Mouse (Mus musculus) heart, postnatal 14 days (tissue): ENCODE data around the gene Tbc1d17. TPM values are rescaled to one million over a fixed set of nuclear protein-coding genes. Genes with fewer than 3 reads are reported as not detected.

Experiments used
- DNase-seq, 2 experiments: peaks; one replicate each; pipeline ENCODE4 v3.0.0; 2021 to 2022
- intact Hi-C: fragments of 180-260 bp; cut with DNase I; formaldehyde crosslinking; loops from one replicate; pipeline ENCODE4 v1.15.1; 2025
- total RNA-seq, 2 experiments: library from RNA; stranded (reverse); gene quantifications; 2 replicates each; pipeline ENCODE4 v1.2.3; 2021

Gene Tbc1d17
- total RNA-seq, 2 experiments from 2014 or later, result 41.0 to 42.8 TPM

DNA sequence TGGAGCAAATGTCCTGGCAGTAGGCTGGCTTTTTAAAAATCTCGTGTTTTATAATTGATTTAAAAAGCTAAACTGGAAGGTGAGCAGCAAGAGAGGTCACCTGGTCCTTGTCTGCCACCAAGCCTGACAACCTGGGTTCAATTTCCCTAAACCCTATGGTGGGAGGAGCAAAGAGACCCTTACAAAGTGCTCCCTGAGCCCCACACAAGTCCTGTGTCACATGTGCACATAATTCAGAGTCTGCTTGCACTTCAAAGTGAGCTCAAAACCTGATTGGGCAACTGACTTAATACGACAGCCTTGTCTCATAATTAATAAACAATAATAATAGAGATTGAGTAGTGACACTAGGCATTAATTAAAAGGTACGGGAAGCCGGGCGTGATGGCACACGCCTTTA lies 21.7 kb upstream of the Tbc1d17 start:
- DNase-seq, result no peak
- intact Hi-C loops, result loop anchor here (1.0 kb wide), 1 partner anchor 18 kb away; no protein-coding TSS in a partner anchor

DNA sequence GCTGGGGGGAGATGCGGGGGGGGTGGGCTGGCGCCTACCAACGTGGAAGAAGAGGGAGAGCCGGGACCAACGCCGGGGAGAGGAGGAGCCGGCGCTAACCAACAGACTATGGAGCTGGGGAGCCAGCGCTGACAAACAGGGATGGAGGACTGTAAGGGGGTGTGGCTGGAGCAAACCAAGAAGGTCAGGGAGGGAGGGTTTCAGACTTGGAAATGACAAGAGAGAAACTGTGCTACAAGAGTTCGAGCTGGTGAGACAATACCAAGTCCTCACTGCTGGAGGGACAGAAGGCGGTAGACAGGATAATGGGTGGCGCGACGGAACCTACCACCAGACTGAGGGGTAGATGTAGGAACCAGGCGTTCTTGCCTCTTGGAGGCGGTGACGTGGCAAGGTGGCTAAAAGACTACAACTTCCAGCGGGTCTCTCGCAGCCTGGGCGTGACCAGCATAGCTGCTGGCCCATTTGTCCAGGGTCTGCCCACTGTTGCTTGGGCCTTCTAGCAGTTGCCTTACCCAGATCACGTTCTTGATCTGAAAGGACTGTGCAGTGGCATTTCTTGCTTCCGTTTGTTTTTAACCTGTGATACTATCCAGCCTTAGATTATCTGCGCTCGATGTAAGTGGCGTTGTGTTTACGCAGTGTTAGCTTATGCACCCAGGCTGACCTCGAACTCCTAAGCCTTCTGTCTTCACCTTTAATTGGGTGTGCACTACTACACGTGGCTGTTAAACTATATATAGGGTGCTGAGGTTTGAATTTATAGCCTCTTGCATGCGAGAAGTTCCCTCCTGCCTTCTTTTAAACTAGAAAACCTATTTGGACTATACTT lies 21.0 kb upstream of the Tbc1d17 start, which contains the start of gene Ptov1:
Gene Ptov1, minus strand, starts transcription at position 92 of the 832 bp plus-strand sequence.
- DNase-seq, result peak; percentile 89
- intact Hi-C loops, result no loop called here

DNA sequence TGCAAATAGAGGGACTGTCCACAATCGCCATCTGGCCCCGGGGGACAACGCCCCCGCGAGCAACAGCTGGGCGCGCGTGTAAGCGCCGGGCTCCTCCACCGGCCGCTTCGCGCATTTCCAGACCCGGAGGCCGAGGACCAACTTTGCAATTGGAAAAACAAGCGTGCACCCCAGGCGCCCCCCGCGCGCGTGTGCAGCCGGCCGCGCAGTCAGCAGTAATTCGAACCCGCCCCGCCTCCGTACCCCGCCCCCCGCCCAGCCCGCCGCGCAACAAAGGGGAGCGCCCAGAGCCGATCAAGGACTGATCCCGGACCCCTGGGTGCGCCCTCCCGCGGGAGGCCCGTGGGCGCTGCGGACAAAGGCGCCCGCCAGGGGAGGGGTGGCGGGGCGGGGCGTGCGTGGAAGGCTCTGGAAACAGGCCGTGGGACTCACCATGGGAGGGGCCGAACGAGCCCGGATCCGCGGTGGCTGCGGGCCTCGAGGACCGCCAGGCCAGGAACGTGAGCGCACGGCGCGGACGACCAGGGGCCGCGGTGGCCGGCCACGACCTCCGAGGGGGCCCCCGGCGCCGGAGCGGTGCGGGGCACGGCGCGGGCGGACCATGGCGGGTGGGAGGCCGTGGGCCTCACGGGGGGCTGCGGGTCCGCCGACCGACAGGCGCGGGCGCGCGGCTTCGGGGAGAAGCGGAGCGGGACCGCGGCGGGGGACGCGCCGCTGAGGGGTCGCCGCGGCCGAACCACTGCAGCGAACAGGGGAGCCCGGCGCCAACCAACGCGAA lies 20.2 kb upstream of the Tbc1d17 start:
- intact Hi-C loops, result no loop called here
- peak; percentile 77 to 79 for DNase-seq

DNA sequence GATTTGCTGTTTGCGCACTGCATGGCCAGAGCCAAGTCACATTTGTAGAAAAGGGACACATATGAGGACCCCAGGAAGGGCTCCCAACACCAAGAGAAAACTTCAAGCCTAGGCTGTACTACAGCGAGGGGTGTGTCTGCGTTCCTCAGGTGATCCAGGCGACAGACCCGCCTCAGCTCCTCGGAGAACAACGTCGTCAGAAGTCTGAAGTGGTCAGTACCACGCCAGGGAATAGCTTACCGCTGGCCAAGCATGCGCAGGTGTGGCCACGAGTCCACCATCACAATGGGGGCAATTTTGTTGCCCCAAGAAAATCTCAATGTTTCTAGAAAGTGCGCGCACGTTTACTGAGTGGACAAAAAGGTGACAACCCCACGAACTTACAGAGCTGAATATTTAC lies 19.6 kb upstream of the Tbc1d17 start:
- intact Hi-C loops, result no loop called here
- peak in 1 of 2 experiments; percentile 45 for DNase-seq

DNA sequence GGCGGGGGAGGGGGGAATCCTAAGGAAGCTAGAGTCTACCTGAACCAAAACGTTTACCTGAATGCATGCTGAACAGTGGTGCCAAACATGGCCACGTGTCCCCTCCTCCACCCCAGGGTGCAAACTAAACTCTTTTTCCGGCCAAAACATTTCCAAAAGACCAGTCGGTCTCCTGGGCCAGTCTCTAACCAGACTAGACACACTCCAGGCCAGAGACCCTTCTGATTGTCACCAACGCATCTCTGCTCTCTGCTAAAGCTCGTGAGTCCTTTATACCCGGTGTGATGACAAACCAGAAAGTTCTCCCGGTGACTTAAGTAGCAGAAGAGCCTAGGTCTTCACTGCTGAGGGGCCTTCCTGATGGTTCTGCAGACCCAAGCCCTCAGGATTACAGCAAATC lies 18.9 kb upstream of the Tbc1d17 start:
- DNase-seq, result no peak
- intact Hi-C loops, result no loop called here

DNA sequence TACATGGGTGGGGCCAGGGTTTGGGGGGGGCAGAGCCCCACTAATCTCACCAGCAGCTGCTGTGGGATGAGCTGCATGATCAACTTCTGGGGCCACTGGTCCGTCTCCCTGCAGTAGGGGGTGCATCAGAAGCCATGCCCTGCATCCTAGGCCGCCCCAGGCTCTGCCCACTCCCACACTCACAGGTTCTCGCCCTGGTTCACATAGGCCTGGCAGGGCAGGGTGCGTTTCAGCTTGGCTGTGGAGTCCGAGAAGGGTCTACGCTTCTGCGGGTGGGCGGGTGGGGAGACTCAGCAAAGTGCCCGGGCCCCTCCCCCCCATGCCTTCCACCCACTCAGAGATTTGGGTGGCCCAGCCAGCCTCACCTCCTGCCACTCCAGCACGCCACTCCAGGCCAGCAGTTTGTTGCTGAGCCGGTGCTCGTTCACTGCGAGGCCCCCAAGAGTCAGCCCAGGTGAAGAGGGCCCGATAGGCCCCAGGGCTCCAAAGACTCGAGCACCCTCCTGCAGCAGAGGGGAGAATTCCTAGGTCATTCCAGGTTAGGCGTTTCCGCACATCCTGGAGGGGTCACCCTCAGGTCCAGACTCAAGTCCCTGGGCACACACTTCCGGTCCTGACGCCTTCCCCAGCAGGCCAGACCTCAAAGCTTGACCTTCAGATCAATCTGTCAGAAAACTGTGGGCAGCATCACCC lies 18.3 kb upstream of the Tbc1d17 start:
- intact Hi-C loops, result no loop called here
- no peak for DNase-seq

DNA sequence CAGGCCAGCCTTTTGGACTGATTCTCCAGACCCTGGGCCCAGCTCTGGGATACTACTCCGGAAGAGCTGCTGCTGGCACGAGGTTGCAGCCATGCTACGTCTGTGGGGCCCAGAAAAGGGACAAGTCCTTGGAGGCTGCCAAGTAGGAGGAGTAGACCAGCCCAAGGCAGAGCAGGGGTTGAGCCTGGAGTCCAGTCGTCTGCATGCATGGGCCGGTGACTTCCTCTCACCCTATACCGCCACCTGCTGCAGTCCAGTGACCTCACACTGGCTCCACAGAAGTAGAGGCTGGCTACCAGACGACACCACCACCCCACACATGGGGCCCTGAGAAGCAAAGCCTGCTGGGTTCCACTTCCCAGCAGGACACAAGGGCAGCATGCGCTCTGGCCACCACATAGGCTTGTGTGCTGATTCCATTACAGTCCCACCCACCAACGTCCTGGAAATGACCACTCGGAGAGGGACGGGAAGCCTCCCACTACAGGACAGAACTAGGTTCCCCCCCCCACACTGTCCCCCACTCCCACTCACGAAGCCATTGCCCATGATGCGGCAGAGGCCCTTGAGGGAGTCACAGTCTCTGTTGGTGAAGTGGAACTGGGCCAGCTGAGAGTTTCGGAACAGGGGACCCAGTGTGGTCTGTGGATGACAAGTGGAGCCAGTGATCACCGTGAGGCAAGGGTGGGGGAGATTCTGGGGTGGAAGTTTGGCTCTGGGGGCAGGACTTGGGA lies 17.6 kb upstream of the Tbc1d17 start:
- DNase-seq, result peak; percentile 68 to 78
- intact Hi-C loops, result no loop called here

DNA sequence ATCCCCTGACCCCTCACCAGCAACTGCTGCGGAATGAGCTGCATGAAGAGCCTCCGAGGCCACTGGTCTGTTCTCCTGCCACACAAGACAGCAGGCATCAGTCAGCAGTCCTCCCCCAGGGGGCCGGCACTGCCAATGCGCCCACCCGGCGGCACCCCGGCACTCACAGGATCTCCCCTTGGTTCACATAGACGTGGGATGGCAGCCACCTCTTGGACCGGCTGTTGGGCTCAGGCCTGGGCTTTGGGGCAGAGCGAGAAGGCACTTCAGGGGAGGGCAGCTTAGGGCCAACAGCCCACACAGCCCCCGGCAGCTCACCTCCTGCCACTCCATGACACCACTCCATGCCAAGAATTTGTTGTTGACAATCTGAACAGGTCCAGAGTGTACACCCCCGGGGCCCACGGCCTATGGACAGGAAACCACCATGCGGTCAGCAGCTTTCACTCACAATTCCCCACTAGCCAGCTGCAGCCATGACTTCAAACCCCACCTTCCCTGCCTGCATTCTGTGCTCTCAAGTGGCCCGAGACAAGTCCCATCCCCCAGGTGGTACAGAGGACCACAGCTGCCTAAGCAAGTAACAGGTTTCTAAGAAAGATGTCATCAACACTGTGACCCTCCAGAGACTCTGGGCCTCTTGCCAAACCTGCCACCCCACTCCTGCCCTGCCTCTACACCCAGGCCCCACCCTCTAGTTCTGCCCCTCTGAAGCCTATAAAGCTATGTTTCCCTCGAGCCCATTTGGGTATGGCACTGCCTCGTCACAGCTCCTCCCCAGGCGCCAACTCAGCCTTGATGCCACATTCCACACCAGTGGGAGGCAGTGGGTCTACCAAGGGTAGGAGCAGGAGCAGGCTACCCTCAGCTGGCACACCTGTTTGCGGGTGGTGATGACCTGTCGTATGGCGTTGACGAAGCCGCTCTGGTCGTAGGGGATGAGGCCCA lies 16.0 kb upstream of the Tbc1d17 start:
- intact Hi-C loops, result no loop called here
- DNase-seq, result no peak

DNA sequence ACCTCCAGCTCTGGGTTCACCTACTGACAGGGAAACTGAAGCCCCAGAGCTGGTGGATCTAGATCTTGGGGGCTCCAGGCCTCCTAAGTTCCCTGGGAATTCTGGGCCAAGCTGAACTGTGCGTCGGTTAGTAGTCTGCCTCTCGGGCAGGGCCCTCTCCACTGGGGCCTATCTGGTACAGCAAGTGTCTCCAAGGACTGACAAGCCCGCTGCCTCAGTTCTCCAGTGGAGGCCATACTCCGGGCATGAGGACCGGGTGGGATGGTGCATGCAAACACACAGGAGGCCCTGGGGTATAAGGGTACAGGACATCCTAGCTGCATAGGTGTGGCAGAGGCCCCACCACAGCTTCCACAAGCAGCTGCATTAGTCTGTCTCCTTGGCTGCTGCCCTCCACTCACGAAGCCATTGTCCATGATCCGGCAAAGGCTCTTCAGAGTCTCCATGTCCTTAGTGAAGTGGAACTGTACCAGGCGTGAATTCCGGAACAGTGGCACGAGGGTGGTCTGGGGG lies 15.2 kb upstream of the Tbc1d17 start:
- intact Hi-C loops, result no loop called here
- no peak for DNase-seq

DNA sequence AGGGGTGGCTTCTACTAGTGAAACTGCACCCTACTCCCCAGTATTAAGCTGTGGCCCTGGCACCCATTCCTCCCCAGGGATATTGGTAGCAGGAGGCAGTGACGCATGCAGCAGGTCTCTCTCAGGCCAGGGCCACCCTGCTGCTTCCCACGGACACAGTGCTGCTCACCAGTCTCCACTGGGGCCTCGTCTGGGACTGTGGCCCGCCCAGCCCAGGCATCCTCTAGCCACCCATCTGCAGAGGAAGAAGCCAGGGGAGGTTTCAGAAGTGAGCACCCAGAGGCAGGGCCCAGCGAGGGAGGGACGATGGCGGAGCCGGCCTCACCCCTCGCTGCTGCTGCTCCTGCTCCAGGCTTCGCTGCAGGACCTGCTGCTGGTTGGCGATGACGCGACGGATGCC lies 14.3 kb upstream of the Tbc1d17 start:
- intact Hi-C loops, result no loop called here
- no peak for DNase-seq

DNA sequence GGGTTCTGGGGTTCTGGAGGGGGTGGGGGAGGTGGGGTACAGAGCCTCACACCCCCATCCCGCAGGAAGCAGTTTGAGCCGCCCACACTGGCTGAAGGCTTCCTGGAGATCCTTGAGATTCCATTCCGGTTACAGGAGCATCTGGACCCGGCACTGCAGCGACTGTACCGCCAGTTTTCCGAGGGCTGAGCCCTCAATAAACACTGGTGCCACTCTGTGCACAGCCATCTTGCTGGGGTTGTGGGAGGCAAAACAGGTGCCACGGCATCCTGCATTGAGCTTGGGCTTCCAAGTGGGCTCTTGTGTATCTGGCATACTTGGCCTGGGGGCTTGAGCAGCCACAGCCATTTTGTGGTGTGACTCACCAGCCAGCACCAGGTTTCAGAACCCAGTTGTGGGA lies 13.6 kb upstream of the Tbc1d17 start:
- DNase-seq, result no peak
- intact Hi-C loops, result no loop called here

DNA sequence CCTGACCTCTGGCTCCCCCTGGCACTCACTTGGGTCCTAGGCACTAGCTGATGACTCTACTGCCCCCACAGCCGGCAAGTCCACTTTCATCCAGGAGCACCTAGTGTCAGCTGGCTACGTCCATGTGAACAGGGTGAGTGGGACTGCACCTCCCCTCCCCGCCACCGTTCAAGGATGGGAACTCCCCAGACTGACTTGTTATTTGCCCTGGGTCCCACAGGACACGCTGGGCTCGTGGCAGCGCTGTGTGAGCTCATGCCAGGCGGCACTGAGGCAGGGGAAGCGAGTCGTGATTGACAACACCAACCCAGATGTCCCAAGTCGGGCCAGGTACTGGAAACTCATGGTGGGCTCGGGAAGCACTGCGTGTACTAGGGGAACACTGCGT lies 12.5 kb upstream of the Tbc1d17 start:
- intact Hi-C loops, result no loop called here
- no peak for DNase-seq

DNA sequence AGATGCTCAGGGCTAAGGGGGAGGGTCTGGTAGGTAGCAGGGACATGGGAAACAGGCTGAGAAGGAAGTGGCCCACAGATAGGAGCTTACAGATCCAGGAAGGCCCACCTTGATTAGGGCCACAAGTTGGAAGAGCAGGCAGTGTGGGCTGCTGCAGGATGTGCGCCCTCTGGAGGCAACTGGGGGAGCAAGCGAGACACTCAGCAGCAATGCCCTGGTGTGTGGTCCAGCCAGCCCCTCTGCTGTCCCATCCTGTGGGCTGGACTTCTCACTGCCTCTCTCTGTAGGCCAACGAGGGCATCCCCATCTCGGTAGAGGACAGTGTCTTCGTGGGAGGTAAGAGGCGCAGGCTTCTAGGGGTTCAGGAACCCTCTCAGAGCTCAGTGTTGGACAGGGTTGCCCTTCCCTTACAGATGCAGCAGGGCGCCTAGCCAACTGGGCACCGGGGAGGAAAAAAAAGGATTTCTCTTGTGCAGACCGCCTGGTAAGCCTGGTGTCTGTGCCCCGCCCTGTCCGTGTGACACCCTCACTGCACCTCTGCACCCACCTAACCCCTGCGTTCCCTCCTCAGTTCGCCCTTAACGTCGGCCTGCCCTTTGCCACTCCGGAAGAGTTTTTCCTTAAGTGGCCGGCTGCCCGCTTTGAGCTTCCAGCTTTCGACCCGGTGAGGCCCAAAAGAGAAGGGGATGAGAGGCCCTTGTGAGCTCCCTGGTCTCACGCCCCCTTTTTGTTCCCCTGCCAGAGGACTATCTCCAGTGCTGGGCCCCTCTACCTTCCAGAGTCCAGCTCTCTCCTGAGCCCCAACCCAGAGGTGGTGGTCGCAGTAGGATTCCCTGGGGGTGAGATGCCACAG lies 11.9 kb upstream of the Tbc1d17 start:
- peak; percentile 79 to 86 for DNase-seq
- intact Hi-C loops, result no loop called here

DNA sequence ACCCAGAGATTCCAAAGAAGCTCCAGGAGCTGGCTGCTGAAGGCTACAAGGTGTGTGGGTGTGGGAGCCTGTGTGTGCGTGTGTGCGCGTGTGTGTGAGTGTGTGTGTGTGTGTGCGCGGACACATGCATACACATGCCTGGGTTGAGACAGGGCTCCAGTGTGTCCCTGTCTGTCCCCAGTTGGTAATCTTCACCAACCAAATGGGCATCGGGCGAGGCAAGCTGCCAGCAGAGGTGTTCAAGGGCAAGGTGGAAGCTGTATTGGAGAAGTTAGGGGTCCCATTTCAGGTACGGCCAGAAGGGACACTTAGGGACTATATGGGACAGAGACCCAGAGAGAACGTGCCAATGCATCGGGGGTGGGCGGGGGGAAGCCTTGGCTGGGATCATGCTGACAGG lies 11.0 kb upstream of the Tbc1d17 start:
- DNase-seq, result no peak
- intact Hi-C loops, result no loop called here

DNA sequence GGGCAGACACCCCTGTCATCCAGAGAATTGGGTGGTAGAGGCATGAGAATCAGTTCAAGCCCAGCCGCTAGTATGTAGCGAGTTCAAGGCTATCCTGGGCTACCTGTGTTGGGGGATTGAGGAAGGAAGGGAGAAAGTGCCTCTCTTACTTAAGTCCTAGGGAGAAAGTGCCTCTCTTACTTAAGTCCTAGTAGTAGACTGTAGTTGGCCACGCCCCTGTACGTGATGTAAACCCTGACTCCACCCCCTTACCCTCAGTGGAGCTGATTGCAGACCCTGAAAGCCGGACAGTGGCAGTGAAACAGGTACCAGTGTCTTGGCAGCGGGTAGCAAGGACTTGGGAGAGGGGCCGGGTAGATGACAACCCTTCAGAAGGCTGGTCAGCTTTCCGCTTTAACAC lies 9.0 kb upstream of the Tbc1d17 start:
- DNase-seq, result no peak
- intact Hi-C loops, result no loop called here

DNA sequence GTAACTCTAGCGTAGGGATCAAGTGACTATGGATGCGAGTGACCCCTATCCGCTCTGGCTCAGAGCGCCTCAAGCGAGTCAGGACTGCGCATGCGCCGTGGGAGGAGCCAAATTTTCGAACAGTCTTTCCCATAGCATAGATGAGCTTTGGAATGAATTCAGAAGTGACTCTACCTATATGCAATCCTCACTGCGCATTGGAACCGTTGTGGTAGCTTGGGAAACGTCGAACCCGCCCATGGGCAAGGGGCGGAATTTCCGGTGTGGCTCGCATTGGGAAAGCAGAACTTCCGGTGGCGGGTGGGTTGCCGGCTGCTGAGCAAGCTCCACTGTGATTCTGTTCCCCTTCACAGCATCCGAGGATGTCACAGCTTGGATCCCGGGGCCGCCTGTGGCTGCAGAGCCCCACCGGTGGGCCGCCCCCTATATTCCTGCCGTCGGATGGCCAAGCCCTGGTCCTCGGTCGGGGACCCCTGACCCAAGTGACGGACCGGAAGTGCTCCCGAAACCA lies 8.2 kb upstream of the Tbc1d17 start, which contains the start of gene Pnkp:
Gene Pnkp, plus strand, starts transcription at position 98 of the 511 bp plus-strand sequence.
- DNase-seq, result peak; percentile 83 to 88
- intact Hi-C loops, result no loop called here

DNA sequence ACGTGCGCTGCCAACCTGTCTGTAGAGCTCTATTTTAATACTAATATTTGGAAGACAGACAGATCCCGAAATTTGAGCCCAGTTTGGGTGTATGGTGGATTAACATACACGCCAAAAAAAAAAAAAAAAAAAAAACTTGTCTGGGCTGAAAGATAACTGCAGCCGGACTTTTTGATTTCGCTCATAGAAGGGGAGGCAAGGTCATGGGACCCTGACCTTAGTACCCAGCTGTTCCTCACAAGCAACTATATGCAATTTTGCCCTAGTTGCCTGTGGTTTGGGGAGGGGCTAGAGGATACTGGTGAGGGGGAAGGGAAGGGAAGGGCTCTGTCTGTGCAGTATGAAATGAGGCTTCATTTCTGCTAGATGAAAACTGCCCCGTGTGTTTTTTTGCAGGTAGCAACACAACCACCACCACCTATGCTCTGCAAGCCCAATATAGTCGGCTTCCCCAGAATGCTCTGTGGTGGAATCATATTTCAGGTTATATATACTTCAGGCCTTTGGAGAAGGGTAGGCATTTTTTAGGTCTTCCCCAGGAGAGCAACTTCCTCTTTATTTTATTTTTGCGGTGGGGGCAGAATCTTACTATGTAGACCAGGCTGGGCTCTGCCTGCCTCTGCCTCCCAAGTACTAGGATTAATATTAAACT lies 7.5 kb upstream of the Tbc1d17 start:
- intact Hi-C loops, result no loop called here
- no peak for DNase-seq
